Mouse (Mus musculus) brain, embryonic 14.5 days (tissue): Measurements from ENCODE around the gene Hjurp.

Experiments used
- CTCF ChIP-seq: fragments of 200-500 bp; IDR thresholded peaks from 2 replicates; pipeline ENCODE4 v1.5.1; 2012; ENCODE audit warnings: inconsistent platforms, mild to moderate bottlenecking, moderate library complexity, borderline replicate concordance; ENCODE audit not compliant: insufficient read depth, insufficient read length; ENCODE audit errors: extremely low read depth
- POLR2A ChIP-seq: fragments of 200-500 bp; IDR thresholded peaks from 2 replicates; pipeline ENCODE4 v1.6.1; 2012; ENCODE audit warnings: mild to moderate bottlenecking, inconsistent platforms, borderline replicate concordance; ENCODE audit not compliant: poor library complexity, insufficient read depth, insufficient read length, severe bottlenecking; ENCODE audit errors: extremely low read depth

DNA sequence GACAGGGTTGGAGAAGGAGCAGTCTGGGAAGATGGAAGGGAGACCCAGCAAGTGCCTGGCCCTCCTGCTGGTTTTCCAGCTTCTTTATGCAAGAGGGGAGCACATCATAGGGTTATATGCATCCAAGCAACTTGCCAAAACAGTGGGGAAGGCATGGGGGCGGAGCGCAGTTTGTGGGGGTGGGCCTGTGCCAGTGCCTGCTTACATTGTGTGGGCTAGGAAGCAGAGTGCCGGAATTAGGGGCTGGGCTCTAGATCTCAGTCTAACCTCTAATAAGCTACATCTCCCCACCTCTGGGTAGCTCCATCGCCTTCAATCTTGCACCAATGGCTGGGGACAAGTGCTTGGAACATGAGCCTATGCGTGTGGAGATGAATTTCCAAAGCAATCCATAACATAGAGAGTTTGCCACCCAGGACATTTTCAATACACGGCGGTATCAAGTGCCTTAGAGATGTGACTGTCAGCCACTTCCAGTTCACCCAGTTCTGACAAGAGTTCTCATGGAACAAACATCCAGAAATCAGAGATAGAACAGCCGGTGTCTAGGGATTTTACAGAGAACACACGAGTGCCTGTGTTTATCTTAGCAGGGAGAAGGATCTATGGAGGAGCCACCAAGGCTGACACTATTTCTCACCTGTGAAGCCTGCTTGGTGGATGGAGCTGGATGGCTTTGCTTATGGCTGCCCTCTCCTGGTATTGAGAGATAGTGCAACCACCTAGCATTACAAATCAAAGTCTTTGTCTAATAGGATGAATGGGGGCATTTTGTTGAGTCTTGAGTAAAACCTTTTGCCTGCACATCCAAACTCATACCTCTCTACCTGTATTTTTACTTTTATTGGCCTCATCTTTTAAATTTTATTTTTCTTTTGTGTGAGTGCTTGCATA is 23.9 kb upstream of the Hjurp start:
- TF ChIP-seq POLR2A (no peak), CTCF (peak; percentile 53; the same call in 1 of the 2 replicates)
